Mouse (Mus musculus): Measurements from ENCODE around the gene Repin1. TPM values are rescaled to one million over a fixed set of nuclear protein-coding genes. Genes with fewer than 3 reads are reported as not detected.

Gene Repin1
- polyA plus RNA-seq, 1 experiment from 2014 or later, result 41.0 TPM

GRCm38 (mm10) chr6:48565693-48566310, 27.9 kb upstream of the Repin1 start:
- ATAC-seq (ENCODE audit: low FRiP score), result no peak
- H3K27ac ChIP-seq (replicated peaks), result no peak overlapping the region
- peaks cover 21% of the 10 kb centered on the region for H3K36me3 ChIP-seq
- 89% methylated on average over 4 of the region's 4 CpGs for WGBS
- no peaks in the 10 kb centered on the region for H3K27me3 ChIP-seq (replicated peaks)
- H3K4me2 ChIP-seq, result no peak overlapping the region
- no peaks in the 10 kb centered on the region for H3K9me3 ChIP-seq (replicated peaks)
- no peak overlapping the region for H3K9ac ChIP-seq (replicated peaks)
- peaks cover 3% of the 10 kb centered on the region; the same call in 1 of the 2 replicates for H3K4me1 ChIP-seq
- H3K4me3 ChIP-seq (replicated peaks), result no peak overlapping the region

- ATAC-seq (ENCODE audit: low FRiP score), result no peak
- Histone ChIP-seq H3K4me1 (peaks cover 3% of the 10 kb centered on the region; the same call in 1 of the 2 replicates), H3K9me3 (replicated peaks) (no peaks in the 10 kb centered on the region), H3K9ac (replicated peaks) (no peak overlapping the region), H3K27ac (replicated peaks) (no peak overlapping the region), H3K4me3 (replicated peaks) (no peak overlapping the region), H3K4me2 (no peak overlapping the region), H3K27me3 (replicated peaks) (no peaks in the 10 kb centered on the region), H3K36me3 (peaks cover 18% of the 10 kb centered on the region)
- 45% methylated on average over 5 of the region's 5 CpGs for WGBS
Measured at GRCm38 (mm10) chr6:48566312-48566711, 27.4 kb upstream of the Repin1 start.

GRCm38 (mm10) chr6:48568036-48568984, 25.4 kb upstream of the Repin1 start:
- Histone ChIP-seq H3K9ac (replicated peaks) (no peak overlapping the region), H3K27ac (replicated peaks) (no peak overlapping the region)

GRCm38 (mm10) chr6:48569065-48569807, 24.4 kb upstream of the Repin1 start:
- Histone ChIP-seq H3K27me3 (replicated peaks) (no peaks in the 10 kb centered on the region), H3K36me3 (peaks cover 9% of the 10 kb centered on the region), H3K27ac (replicated peaks) (no peak overlapping the region), H3K4me1 (peaks cover 3% of the 10 kb centered on the region; the same call in 1 of the 2 replicates), H3K4me2 (no peak overlapping the region), H3K9me3 (replicated peaks) (no peaks in the 10 kb centered on the region), H3K4me3 (replicated peaks) (no peak overlapping the region), H3K9ac (replicated peaks) (no peak overlapping the region)
- no peak for ATAC-seq (ENCODE audit: low FRiP score)
- WGBS, result 91% methylated on average over 8 of the region's 8 CpGs

More at GRCm38 (mm10) chr6:48568036-48568984, 25.4 kb upstream of the Repin1 start:
- no peak overlapping the region for H3K4me2 ChIP-seq
- H3K36me3 ChIP-seq, result peaks cover 16% of the 10 kb centered on the region
- H3K4me3 ChIP-seq (replicated peaks), result no peak overlapping the region
- no peaks in the 10 kb centered on the region for H3K27me3 ChIP-seq (replicated peaks)
- H3K9me3 ChIP-seq (replicated peaks), result no peaks in the 10 kb centered on the region
- H3K4me1 ChIP-seq, result peaks cover 3% of the 10 kb centered on the region; the same call in 1 of the 2 replicates
- ATAC-seq (ENCODE audit: low FRiP score), result no peak
- 81% methylated on average over 21 of the region's 21 CpGs for WGBS

- Histone ChIP-seq H3K4me3 (replicated peaks) (no peak overlapping the region), H3K9me3 (replicated peaks) (no peaks in the 10 kb centered on the region), H3K27me3 (replicated peaks) (no peaks in the 10 kb centered on the region), H3K36me3 (no peaks in the 10 kb centered on the region), H3K9ac (replicated peaks) (no peak overlapping the region), H3K4me2 (no peak overlapping the region), H3K27ac (replicated peaks) (no peak overlapping the region), H3K4me1 (peaks cover 3% of the 10 kb centered on the region; the same call in 1 of the 2 replicates)
- no peak for ATAC-seq (ENCODE audit: low FRiP score)
- 88% methylated on average over 5 of the region's 5 CpGs for WGBS
Measured at GRCm38 (mm10) chr6:48572014-48572413, 21.7 kb upstream of the Repin1 start.

- peaks cover 3% of the 10 kb centered on the region; the same call in 1 of the 2 replicates for H3K4me1 ChIP-seq
- no peaks in the 10 kb centered on the region for H3K36me3 ChIP-seq
- WGBS, result 44% methylated on average over 6 of the region's 6 CpGs
- H3K9me3 ChIP-seq (replicated peaks), result no peaks in the 10 kb centered on the region
- no peak within 1 kb of the TSS for H3K4me2 ChIP-seq
- no peak for ATAC-seq (ENCODE audit: low FRiP score)
- H3K9ac ChIP-seq (replicated peaks), result no peak within 1 kb of the TSS
- no peak within 1 kb of the TSS for H3K4me3 ChIP-seq (replicated peaks)
- H3K27me3 ChIP-seq (replicated peaks), result no peaks in the 10 kb centered on the region
- H3K27ac ChIP-seq (replicated peaks), result no peak within 1 kb of the TSS
Measured at GRCm38 (mm10) chr6:48572572-48573061, 21.1 kb upstream of the Repin1 start, which contains the start of gene Rarres2. Gene Rarres2, minus strand, starts transcription at chr6:48572789.

- peaks cover 3% of the 10 kb centered on the region; the same call in 1 of the 2 replicates for H3K4me1 ChIP-seq
- no peak overlapping the region for H3K4me3 ChIP-seq (replicated peaks)
- no peaks in the 10 kb centered on the region for H3K36me3 ChIP-seq
- H3K4me2 ChIP-seq, result no peak overlapping the region
- WGBS, result 77% methylated on average over 10 of the region's 10 CpGs
- H3K9me3 ChIP-seq (replicated peaks), result no peaks in the 10 kb centered on the region
- ATAC-seq (ENCODE audit: low FRiP score), result no peak
- no peaks in the 10 kb centered on the region for H3K27me3 ChIP-seq (replicated peaks)
- no peak overlapping the region for H3K27ac ChIP-seq (replicated peaks)
- H3K9ac ChIP-seq (replicated peaks), result no peak overlapping the region
Measured at GRCm38 (mm10) chr6:48573280-48573679, 20.4 kb upstream of the Repin1 start.

GRCm38 (mm10) chr6:48573981-48574380, 19.7 kb upstream of the Repin1 start:
- no peaks in the 10 kb centered on the region for H3K36me3 ChIP-seq
- no peaks in the 10 kb centered on the region for H3K4me1 ChIP-seq
- no peaks in the 10 kb centered on the region for H3K9me3 ChIP-seq (replicated peaks)
- no peak for ATAC-seq (ENCODE audit: low FRiP score)
- H3K27me3 ChIP-seq (replicated peaks), result no peaks in the 10 kb centered on the region
- no peak overlapping the region for H3K4me3 ChIP-seq (replicated peaks)
- no peak overlapping the region for H3K9ac ChIP-seq (replicated peaks)
- WGBS, result 88% methylated on average over 3 of the region's 3 CpGs
- no peak overlapping the region for H3K4me2 ChIP-seq
- no peak overlapping the region for H3K27ac ChIP-seq (replicated peaks)

GRCm38 (mm10) chr6:48578736-48579135, 14.9 kb upstream of the Repin1 start:
- 72% methylated on average over 5 of the region's 5 CpGs for WGBS
- Histone ChIP-seq H3K4me3 (replicated peaks) (no peak overlapping the region), H3K27me3 (replicated peaks) (no peaks in the 10 kb centered on the region), H3K27ac (replicated peaks) (no peak overlapping the region), H3K4me1 (no peaks in the 10 kb centered on the region), H3K4me2 (no peak overlapping the region), H3K36me3 (no peaks in the 10 kb centered on the region), H3K9me3 (replicated peaks) (no peaks in the 10 kb centered on the region), H3K9ac (replicated peaks) (no peak overlapping the region)
- ATAC-seq (ENCODE audit: low FRiP score), result no peak

- WGBS, result 54% methylated on average over 5 of the region's 5 CpGs
Measured at GRCm38 (mm10) chr6:48579215-48579648, 14.5 kb upstream of the Repin1 start.

GRCm38 (mm10) chr6:48581257-48581656, 12.4 kb upstream of the Repin1 start:
- H3K4me1 ChIP-seq, result no peaks in the 10 kb centered on the region
- H3K27ac ChIP-seq (replicated peaks), result no peak overlapping the region
- no peak overlapping the region for H3K4me3 ChIP-seq (replicated peaks)
- H3K4me2 ChIP-seq, result no peak overlapping the region
- H3K9me3 ChIP-seq (replicated peaks), result no peaks in the 10 kb centered on the region
- H3K27me3 ChIP-seq (replicated peaks), result no peaks in the 10 kb centered on the region
- 43% methylated on average over 3 of the region's 3 CpGs for WGBS
- no peak overlapping the region for H3K9ac ChIP-seq (replicated peaks)
- H3K36me3 ChIP-seq, result no peaks in the 10 kb centered on the region
- ATAC-seq (ENCODE audit: low FRiP score), result no peak

More at GRCm38 (mm10) chr6:48579215-48579648, 14.5 kb upstream of the Repin1 start:
- Histone ChIP-seq H3K9ac (replicated peaks) (no peak overlapping the region), H3K36me3 (no peaks in the 10 kb centered on the region), H3K9me3 (replicated peaks) (no peaks in the 10 kb centered on the region), H3K27ac (replicated peaks) (no peak overlapping the region; the same call in 1 of the 2 replicates), H3K4me3 (replicated peaks) (no peak overlapping the region), H3K27me3 (replicated peaks) (no peaks in the 10 kb centered on the region), H3K4me2 (no peak overlapping the region), H3K4me1 (no peaks in the 10 kb centered on the region)
- ATAC-seq (ENCODE audit: low FRiP score), result no peak
